Mouse (Mus musculus) midbrain, embryonic 14.5 days (tissue): ENCODE data around the gene Chmp5. TPM values are rescaled to one million over a fixed set of nuclear protein-coding genes. Genes with fewer than 3 reads are reported as not detected.

ENCODE experiments used
- ATAC-seq: fragments of 200-750 bp; cut with Nextera tagmentation; 2 replicates; pipeline ENCODE4 v1.8.0; 2017; ENCODE audit warnings: moderate number of reproducible peaks, moderate library complexity; ENCODE audit not compliant: low FRiP score, low TSS enrichment
- DNase-seq: peaks from one replicate; pipeline ENCODE4 v3.0.0-alpha.2; 2015
- H3K27ac ChIP-seq: fragments of 300-500 bp; sonication (generic); replicated peaks from 2 replicates; pipeline ENCODE4 v1.5.1; 2014; ENCODE audit warnings: mild to moderate bottlenecking, low read depth, low read length, moderate library complexity
- H3K27me3 ChIP-seq: fragments of 300-500 bp; sonication (generic); 2 replicates; pipeline ENCODE4 v1.6.1; 2014; ENCODE audit warnings: low read length, control low read depth, mixed read lengths; ENCODE audit not compliant: control insufficient read depth, insufficient read depth
- H3K36me3 ChIP-seq: fragments of 300-500 bp; sonication (generic); 2 replicates; pipeline ENCODE4 v1.6.1; 2014; ENCODE audit warnings: low read length, control low read depth; ENCODE audit not compliant: control insufficient read depth, insufficient read depth
- H3K4me1 ChIP-seq: fragments of 300-500 bp; sonication (generic); 2 replicates; pipeline ENCODE4 v1.6.1; 2014; ENCODE audit warnings: mild to moderate bottlenecking, antibody characterized with exemption, low read length, control low read depth; ENCODE audit not compliant: control insufficient read depth, insufficient read depth
- H3K4me2 ChIP-seq: fragments of 300-500 bp; sonication (generic); 2 replicates; pipeline ENCODE4 v1.6.1; 2014; ENCODE audit warnings: mild to moderate bottlenecking, low read length, moderate library complexity
- H3K4me3 ChIP-seq: fragments of 300-500 bp; sonication (generic); replicated peaks from 2 replicates; pipeline ENCODE4 v1.5.1; 2014; ENCODE audit warnings: low read depth, low read length
- H3K9ac ChIP-seq: fragments of 300-500 bp; sonication (generic); replicated peaks from 2 replicates; pipeline ENCODE4 v1.6.1; 2014; ENCODE audit warnings: mild to moderate bottlenecking, low read length, moderate library complexity
- H3K9me3 ChIP-seq: fragments of 300-500 bp; sonication (generic); 2 replicates; pipeline ENCODE4 v1.6.1; 2016; ENCODE audit warnings: low read length, control low read depth, mixed read lengths; ENCODE audit not compliant: control insufficient read depth
- WGBS: fragments of 180-500 bp; shearing (Covaris S2); extraction: QIAGEN DNeasy Blood & Tissue Kit; methylation state at CpG from one replicate; pipeline ENCODE4 v1.1.7; 2014; 5-methylcytosine and 5-hydroxymethylcytosine counted together
- polyA plus RNA-seq: library from polyadenylated mRNA; unstranded; fragments of >200 nt; fragmentation: Nextera tagmentation; extraction: Ambion mirVana; gene quantifications from 2 replicates; pipeline ENCODE4 v1.2.1, GENCODE M21; 2014

Gene Chmp5
- polyA plus RNA-seq = 172 and 186 TPM in 2 replicates

- Histone ChIP-seq H3K4me2 (peak within 1 kb of the TSS; percentile 66), H3K27me3 (no peaks in the 10 kb centered on the region), H3K27ac (peak within 1 kb of the TSS; percentile 84), H3K4me1 (peaks cover 17% of the 10 kb centered on the region), H3K36me3 (peaks cover 52% of the 10 kb centered on the region), H3K9ac (peak within 1 kb of the TSS; percentile 86), H3K9me3 (no peaks in the 10 kb centered on the region), H3K4me3 (peak within 1 kb of the TSS; percentile 85)
- DNase-seq (peak; percentile 99), ATAC-seq (peak; percentile 99)
- WGBS = under 1% methylated on average over 50 of the region's 50 CpGs
These were observed at the start of gene Chmp5, which contains the start of gene Bag1 for GRCm38 (mm10) chr4:40948160-40948708. Gene Chmp5, plus strand, starts transcription at chr4:40948407. Gene Bag1, minus strand, starts transcription at chr4:40948294.

GRCm38 (mm10) chr4:40898476-40899044, 49.6 kb upstream of the Chmp5 start:
- DNase-seq (no peak), ATAC-seq (no peak)
- no peaks in the 10 kb centered on the region for H3K9me3 ChIP-seq
- H3K36me3 ChIP-seq = no peaks in the 10 kb centered on the region
- H3K4me3 ChIP-seq = no peak overlapping the region
- H3K27ac ChIP-seq = no peak overlapping the region
- no peak overlapping the region for H3K9ac ChIP-seq
- H3K4me1 ChIP-seq = no peaks in the 10 kb centered on the region
- H3K4me2 ChIP-seq = no peak overlapping the region
- H3K27me3 ChIP-seq = no peaks in the 10 kb centered on the region
- WGBS = 83% methylated on average over 6 of the region's 6 CpGs

DNA sequence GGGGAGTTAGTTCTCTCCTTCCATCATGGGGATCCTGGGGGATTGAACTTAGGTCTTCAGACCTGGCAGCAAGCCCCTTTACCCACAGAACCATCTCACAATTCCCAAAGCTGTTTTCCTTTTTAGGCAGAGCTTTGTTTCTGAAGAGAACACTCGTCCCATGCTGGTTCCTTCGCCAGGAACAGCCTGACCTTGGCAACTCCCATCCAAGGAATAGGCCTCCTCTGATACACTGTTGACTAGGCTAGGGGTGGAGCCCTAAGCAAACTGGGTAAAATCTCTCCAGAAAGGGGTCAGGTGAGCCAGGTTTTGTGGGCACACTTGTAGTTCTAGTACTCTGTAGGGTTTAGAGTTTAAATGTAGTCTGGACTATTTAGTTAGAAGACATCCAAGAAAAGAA, 48.9 kb upstream of the Chmp5 start:
- H3K4me3 ChIP-seq = no peak overlapping the region
- no peaks in the 10 kb centered on the region for H3K9me3 ChIP-seq
- H3K27ac ChIP-seq = no peak overlapping the region
- WGBS = 60% methylated on average over 2 of the region's 2 CpGs
- H3K27me3 ChIP-seq = no peaks in the 10 kb centered on the region
- no peaks in the 10 kb centered on the region for H3K4me1 ChIP-seq
- ATAC-seq (no peak), DNase-seq (no peak)
- H3K4me2 ChIP-seq = no peak overlapping the region
- no peaks in the 10 kb centered on the region for H3K36me3 ChIP-seq
- no peak overlapping the region for H3K9ac ChIP-seq

- WGBS = 95% methylated on average over 3 of the region's 3 CpGs
- Histone ChIP-seq H3K36me3 (no peaks in the 10 kb centered on the region), H3K9me3 (no peaks in the 10 kb centered on the region), H3K4me3 (no peak overlapping the region), H3K27me3 (no peaks in the 10 kb centered on the region), H3K4me1 (no peaks in the 10 kb centered on the region), H3K27ac (no peak overlapping the region), H3K4me2 (no peak overlapping the region), H3K9ac (no peak overlapping the region)
- ATAC-seq = no peak
- DNase-seq = no peak
These were observed 48.1 kb upstream of the Chmp5 start for GRCm38 (mm10) chr4:40900071-40900470.

GRCm38 (mm10) chr4:40900612-40901011, 47.6 kb upstream of the Chmp5 start:
- DNase-seq = no peak
- H3K27me3 ChIP-seq = no peaks in the 10 kb centered on the region
- ATAC-seq = no peak
- H3K36me3 ChIP-seq = no peaks in the 10 kb centered on the region
- H3K4me3 ChIP-seq = no peak overlapping the region
- H3K4me1 ChIP-seq = no peaks in the 10 kb centered on the region
- 87% methylated on average over 4 of the region's 4 CpGs for WGBS
- H3K9ac ChIP-seq = no peak overlapping the region
- no peak overlapping the region for H3K4me2 ChIP-seq
- no peak overlapping the region for H3K27ac ChIP-seq
- H3K9me3 ChIP-seq = no peaks in the 10 kb centered on the region

GRCm38 (mm10) chr4:40906298-40906697, 41.9 kb upstream of the Chmp5 start:
- H3K4me3 ChIP-seq = no peak overlapping the region
- no peak overlapping the region for H3K4me2 ChIP-seq
- no peaks in the 10 kb centered on the region for H3K9me3 ChIP-seq
- H3K36me3 ChIP-seq = no peaks in the 10 kb centered on the region
- H3K27me3 ChIP-seq = no peaks in the 10 kb centered on the region
- 54% methylated on average over 1 of the region's 1 CpGs for WGBS
- DNase-seq (peak; percentile 60), ATAC-seq (no peak)
- no peaks in the 10 kb centered on the region for H3K4me1 ChIP-seq
- H3K27ac ChIP-seq = no peak overlapping the region
- no peak overlapping the region for H3K9ac ChIP-seq

DNA sequence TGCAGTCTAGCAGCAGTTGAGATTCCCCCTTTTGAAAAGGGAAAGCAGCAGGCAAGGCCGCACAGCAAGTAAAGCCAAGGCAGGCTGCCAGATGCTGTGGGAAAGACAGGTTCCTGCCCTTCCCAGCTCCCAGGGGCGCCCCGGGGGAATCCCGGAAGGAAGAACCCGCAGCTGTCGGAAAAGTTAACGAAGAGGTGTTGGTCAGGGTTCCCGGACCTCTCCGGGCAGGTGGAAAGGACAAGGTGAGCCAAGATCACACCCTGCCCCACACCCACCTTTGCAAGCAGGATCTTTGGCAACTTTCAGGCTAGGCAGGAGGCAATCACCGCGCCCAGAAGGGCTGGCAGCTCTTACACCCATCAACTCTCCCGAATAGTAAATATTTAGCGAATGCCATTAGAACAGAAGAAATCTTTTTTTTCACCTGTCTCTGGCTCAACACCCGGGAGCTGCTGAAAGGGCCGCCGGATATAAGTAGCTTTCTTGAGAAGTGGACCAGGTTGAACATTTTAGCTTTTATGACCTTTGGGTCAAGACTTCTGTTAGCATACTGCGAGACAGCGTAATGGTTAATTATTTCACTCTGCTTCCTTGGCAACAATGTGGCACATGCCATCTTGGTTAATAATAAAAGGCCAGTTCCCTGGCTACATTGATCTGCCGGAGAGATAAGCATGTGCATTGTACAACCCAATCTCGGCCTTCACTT, 39.8 kb upstream of the Chmp5 start:
- WGBS = 56% methylated on average over 20 of the region's 20 CpGs
- no peak overlapping the region for H3K9ac ChIP-seq
- no peak overlapping the region for H3K27ac ChIP-seq
- no peaks in the 10 kb centered on the region for H3K9me3 ChIP-seq
- H3K27me3 ChIP-seq = no peaks in the 10 kb centered on the region
- DNase-seq = peak; percentile 34
- no peak overlapping the region for H3K4me2 ChIP-seq
- no peaks in the 10 kb centered on the region for H3K36me3 ChIP-seq
- no peak overlapping the region for H3K4me3 ChIP-seq
- no peaks in the 10 kb centered on the region for H3K4me1 ChIP-seq
- no peak for ATAC-seq

- Histone ChIP-seq H3K4me2 (no peak overlapping the region), H3K9me3 (no peaks in the 10 kb centered on the region), H3K36me3 (no peaks in the 10 kb centered on the region), H3K4me3 (no peak overlapping the region), H3K9ac (no peak overlapping the region), H3K4me1 (no peaks in the 10 kb centered on the region), H3K27ac (no peak overlapping the region), H3K27me3 (no peaks in the 10 kb centered on the region)
- DNase-seq = no peak
- ATAC-seq = no peak
These were observed 33.8 kb upstream of the Chmp5 start for GRCm38 (mm10) chr4:40914287-40914867.
